Mouse (Mus musculus): ENCODE measurements around the gene Mcf2l. TPM values are rescaled to one million over a fixed set of nuclear protein-coding genes. Genes with fewer than 3 reads are reported as not detected.

The Mcf2l gene
- polyA plus RNA-seq, 1 experiment, result 9.7 TPM

DNA sequence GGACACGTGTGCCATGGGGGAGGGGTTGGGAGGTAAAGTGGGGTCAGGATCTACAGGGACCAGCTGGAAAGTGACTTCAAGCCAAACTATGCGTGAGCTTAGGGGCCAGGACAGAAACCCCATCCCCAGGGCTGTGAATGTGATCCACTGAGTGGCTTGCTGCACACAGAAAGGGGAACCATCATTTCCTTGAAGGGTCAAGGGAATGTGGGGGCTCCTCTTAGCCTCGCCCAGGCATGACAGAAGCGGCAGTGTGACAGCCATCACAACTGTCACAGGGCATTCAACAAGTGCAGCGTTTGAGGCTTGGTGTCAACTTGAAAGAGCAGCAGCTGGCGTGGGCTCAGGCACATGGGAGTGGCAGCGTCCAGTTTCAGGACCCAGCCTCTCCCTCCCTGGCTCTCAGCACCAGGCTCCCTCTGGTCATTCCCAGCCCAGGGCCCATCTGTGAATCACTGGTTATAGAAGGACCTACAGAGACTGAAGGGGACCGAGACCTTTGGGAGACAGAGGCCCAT, 81.8 kb downstream of the Mcf2l start:
- DNase-seq, result no peak

GRCm38 (mm10) chr8:12955880-12956279, 82.3 kb downstream of the Mcf2l start:
- TF ChIP-seq CTCF (IDR thresholded peaks at IDR 0.05; ENCODE audit: borderline replicate concordance, control insufficient read depth, extremely low read depth, insufficient read depth, low read length, poor library complexity) (no peak), POLR2A (IDR thresholded peaks at IDR 0.05; ENCODE audit: control insufficient read depth, extremely low read depth, insufficient read depth, low read length, poor library complexity) (no peak)
- no peak overlapping the region for H3K4me3 ChIP-seq (ENCODE audit: control insufficient read depth, insufficient read depth, low read length)
- no peaks in the 10 kb centered on the region for H3K36me3 ChIP-seq (ENCODE audit: control insufficient read depth, insufficient read depth, low read length)
- H3K27me3 ChIP-seq (ENCODE audit: control insufficient read depth, insufficient read depth, low read length), result no peaks in the 10 kb centered on the region
- peaks cover 16% of the 10 kb centered on the region for H3K4me1 ChIP-seq (replicated peaks; ENCODE audit: control insufficient read depth, insufficient read depth, low read length)
- DNase-seq, result no peak
- H3K27ac ChIP-seq (ENCODE audit: control insufficient read depth, insufficient read depth, low read length), result no peak overlapping the region
- WGBS, result 58% methylated on average over 4 of the region's 4 CpGs

More for the DNA sequence above, 81.8 kb downstream of the Mcf2l start:
- Histone ChIP-seq H3K27ac (ENCODE audit: control insufficient read depth, insufficient read depth, low read length) (no peak overlapping the region), H3K4me3 (ENCODE audit: control insufficient read depth, insufficient read depth, low read length) (no peak overlapping the region), H3K27me3 (ENCODE audit: control insufficient read depth, insufficient read depth, low read length) (no peaks in the 10 kb centered on the region), H3K4me1 (replicated peaks; ENCODE audit: control insufficient read depth, insufficient read depth, low read length) (peaks cover 16% of the 10 kb centered on the region), H3K36me3 (ENCODE audit: control insufficient read depth, insufficient read depth, low read length) (no peaks in the 10 kb centered on the region)
- 81% methylated on average over 8 of the region's 8 CpGs for WGBS
- no peak for TF ChIP-seq POLR2A (IDR thresholded peaks at IDR 0.05; ENCODE audit: control insufficient read depth, extremely low read depth, insufficient read depth, low read length, poor library complexity)
- no peak for TF ChIP-seq CTCF (IDR thresholded peaks at IDR 0.05; ENCODE audit: borderline replicate concordance, control insufficient read depth, extremely low read depth, insufficient read depth, low read length, poor library complexity)

- H3K4me3 ChIP-seq (ENCODE audit: control insufficient read depth, insufficient read depth, low read length), result no peak overlapping the region
- H3K4me1 ChIP-seq (replicated peaks; ENCODE audit: control insufficient read depth, insufficient read depth, low read length), result peaks cover 16% of the 10 kb centered on the region
- no peaks in the 10 kb centered on the region for H3K36me3 ChIP-seq (ENCODE audit: control insufficient read depth, insufficient read depth, low read length)
- H3K27ac ChIP-seq (ENCODE audit: control insufficient read depth, insufficient read depth, low read length), result no peak overlapping the region
- peak; percentile 41 for DNase-seq
- no peak for TF ChIP-seq POLR2A (IDR thresholded peaks at IDR 0.05; ENCODE audit: control insufficient read depth, extremely low read depth, insufficient read depth, low read length, poor library complexity)
- no peak for TF ChIP-seq CTCF (IDR thresholded peaks at IDR 0.05; ENCODE audit: borderline replicate concordance, control insufficient read depth, extremely low read depth, insufficient read depth, low read length, poor library complexity)
- WGBS, result 22% methylated on average over 5 of the region's 5 CpGs
- no peaks in the 10 kb centered on the region for H3K27me3 ChIP-seq (ENCODE audit: control insufficient read depth, insufficient read depth, low read length)
Observed at GRCm38 (mm10) chr8:12956941-12957340, 83.3 kb downstream of the Mcf2l start.

GRCm38 (mm10) chr8:12957419-12957818, 83.8 kb downstream of the Mcf2l start:
- Histone ChIP-seq H3K4me1 (replicated peaks; ENCODE audit: control insufficient read depth, insufficient read depth, low read length) (peaks cover 16% of the 10 kb centered on the region), H3K4me3 (ENCODE audit: control insufficient read depth, insufficient read depth, low read length) (no peak overlapping the region), H3K27ac (ENCODE audit: control insufficient read depth, insufficient read depth, low read length) (no peak overlapping the region), H3K27me3 (ENCODE audit: control insufficient read depth, insufficient read depth, low read length) (no peaks in the 10 kb centered on the region), H3K36me3 (ENCODE audit: control insufficient read depth, insufficient read depth, low read length) (no peaks in the 10 kb centered on the region)
- DNase-seq, result no peak
- no peak for TF ChIP-seq CTCF (IDR thresholded peaks at IDR 0.05; ENCODE audit: borderline replicate concordance, control insufficient read depth, extremely low read depth, insufficient read depth, low read length, poor library complexity)
- no peak for TF ChIP-seq POLR2A (IDR thresholded peaks at IDR 0.05; ENCODE audit: control insufficient read depth, extremely low read depth, insufficient read depth, low read length, poor library complexity)
- WGBS, result 67% methylated on average over 6 of the region's 6 CpGs

- WGBS, result 94% methylated on average over 2 of the region's 2 CpGs
- DNase-seq, result no peak
- H3K4me1 ChIP-seq (replicated peaks; ENCODE audit: control insufficient read depth, insufficient read depth, low read length), result peaks cover 14% of the 10 kb centered on the region
- no peaks in the 10 kb centered on the region for H3K27me3 ChIP-seq (ENCODE audit: control insufficient read depth, insufficient read depth, low read length)
- H3K36me3 ChIP-seq (ENCODE audit: control insufficient read depth, insufficient read depth, low read length), result no peaks in the 10 kb centered on the region
- H3K27ac ChIP-seq (ENCODE audit: control insufficient read depth, insufficient read depth, low read length), result no peak overlapping the region
- no peak overlapping the region for H3K4me3 ChIP-seq (ENCODE audit: control insufficient read depth, insufficient read depth, low read length)
- no peak for TF ChIP-seq POLR2A (IDR thresholded peaks at IDR 0.05; ENCODE audit: control insufficient read depth, extremely low read depth, insufficient read depth, low read length, poor library complexity)
- TF ChIP-seq CTCF (IDR thresholded peaks at IDR 0.05; ENCODE audit: borderline replicate concordance, control insufficient read depth, extremely low read depth, insufficient read depth, low read length, poor library complexity), result no peak
Observed at GRCm38 (mm10) chr8:12960609-12961008, 87.0 kb downstream of the Mcf2l start.

- Histone ChIP-seq H3K4me1 (replicated peaks; ENCODE audit: control insufficient read depth, insufficient read depth, low read length) (peaks cover 14% of the 10 kb centered on the region), H3K36me3 (ENCODE audit: control insufficient read depth, insufficient read depth, low read length) (no peaks in the 10 kb centered on the region), H3K27me3 (ENCODE audit: control insufficient read depth, insufficient read depth, low read length) (no peaks in the 10 kb centered on the region), H3K27ac (ENCODE audit: control insufficient read depth, insufficient read depth, low read length) (no peak overlapping the region), H3K4me3 (ENCODE audit: control insufficient read depth, insufficient read depth, low read length) (no peak overlapping the region)
- DNase-seq, result no peak
- TF ChIP-seq CTCF (IDR thresholded peaks at IDR 0.05; ENCODE audit: borderline replicate concordance, control insufficient read depth, extremely low read depth, insufficient read depth, low read length, poor library complexity) (no peak), POLR2A (IDR thresholded peaks at IDR 0.05; ENCODE audit: control insufficient read depth, extremely low read depth, insufficient read depth, low read length, poor library complexity) (no peak)
- WGBS, result 59% methylated on average over 2 of the region's 2 CpGs
Observed at GRCm38 (mm10) chr8:12961211-12961610, 87.6 kb downstream of the Mcf2l start.

All from thymus, adult 2 months (tissue).